Mouse (Mus musculus) embryonic facial prominence, embryonic 12.5 days (tissue): ENCODE measurements around the gene Krt25. TPM values are rescaled to one million over a fixed set of nuclear protein-coding genes. Genes with fewer than 3 reads are reported as not detected.

Source experiments
- ATAC-seq: fragments of 200-750 bp; cut with Nextera tagmentation; 2 replicates; pipeline ENCODE4 v1.8.0; 2017; ENCODE audit not compliant: insufficient number of reproducible peaks, insufficient read depth, low FRiP score, low TSS enrichment
- H3K27ac ChIP-seq: fragments of 300-500 bp; sonication (generic); 2 replicates; pipeline ENCODE4 v1.5.1; 2016; ENCODE audit warnings: mild to moderate bottlenecking
- H3K27me3 ChIP-seq: fragments of 300-500 bp; sonication (generic); 2 replicates; pipeline ENCODE4 v1.6.1; 2016; ENCODE audit warnings: mild to moderate bottlenecking, moderate library complexity
- H3K36me3 ChIP-seq: fragments of 300-500 bp; sonication (generic); 2 replicates; pipeline ENCODE4 v1.6.1; 2016; ENCODE audit warnings: mild to moderate bottlenecking
- H3K4me1 ChIP-seq: fragments of 300-500 bp; sonication (generic); 2 replicates; pipeline ENCODE4 v1.6.1; 2016
- H3K4me2 ChIP-seq: fragments of 300-500 bp; sonication (generic); replicated peaks from 2 replicates; pipeline ENCODE4 v1.6.1; 2016; ENCODE audit warnings: mild to moderate bottlenecking, moderate library complexity
- H3K4me3 ChIP-seq: fragments of 300-500 bp; sonication (generic); 2 replicates; pipeline ENCODE4 v1.5.1; 2016; ENCODE audit warnings: mild to moderate bottlenecking
- H3K9ac ChIP-seq: fragments of 300-500 bp; sonication (generic); 2 replicates; pipeline ENCODE4 v1.6.1; 2016; ENCODE audit warnings: mild to moderate bottlenecking, moderate library complexity
- H3K9me3 ChIP-seq: fragments of 300-500 bp; sonication (generic); 2 replicates; pipeline ENCODE4 v1.6.1; 2016; ENCODE audit warnings: mild to moderate bottlenecking, moderate library complexity
- WGBS: fragments of 180-500 bp; shearing (Covaris S2); methylation state at CpG from one replicate; pipeline ENCODE4 v1.1.7; 2016; 5-methylcytosine and 5-hydroxymethylcytosine counted together
- polyA plus RNA-seq: library from polyadenylated mRNA; unstranded; fragments of >200 nt; fragmentation: Nextera tagmentation; extraction: Ambion mirVana; gene quantifications from 2 replicates; pipeline ENCODE4 v1.2.1, GENCODE M21; 2016

The Krt25 gene
- polyA plus RNA-seq, 1 experiment from 2014 or later: not detected

- no peaks in the 10 kb centered on the region for H3K27me3 ChIP-seq
- H3K4me1 ChIP-seq: peaks cover 4% of the 10 kb centered on the region; the same call in 1 of the 2 replicates
- no peak overlapping the region for H3K4me2 ChIP-seq
- 57% methylated on average over 6 of the region's 6 CpGs for WGBS
- no peaks in the 10 kb centered on the region for H3K36me3 ChIP-seq
- no peak overlapping the region for H3K27ac ChIP-seq
- no peak overlapping the region for H3K4me3 ChIP-seq
- ATAC-seq: no peak
- no peak overlapping the region for H3K9ac ChIP-seq
- H3K9me3 ChIP-seq: no peaks in the 10 kb centered on the region
These were observed 47.1 kb downstream of the Krt25 start for GRCm38 (mm10) chr11:99275624-99276023.

DNA sequence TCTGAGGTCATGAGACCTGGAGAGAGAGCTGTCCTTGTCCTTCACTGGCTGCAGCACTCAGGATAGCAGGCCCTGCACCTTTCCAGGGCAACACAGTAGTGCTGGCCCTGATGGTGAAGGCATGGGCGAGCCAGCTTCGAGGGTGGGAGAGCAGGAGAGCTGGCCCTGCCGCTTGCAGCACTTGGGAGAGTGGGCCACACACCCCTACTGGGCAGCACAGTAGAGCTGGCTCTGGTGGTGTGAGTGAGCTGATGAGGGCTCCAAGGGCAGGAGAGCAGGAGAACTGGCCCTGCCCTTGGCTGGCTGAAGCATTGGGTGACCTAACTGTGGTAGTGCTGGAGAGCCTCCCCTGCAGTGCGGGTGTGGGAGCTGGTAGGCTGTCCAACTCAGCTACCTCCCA is 50.0 kb downstream of the Krt25 start:
- Histone ChIP-seq H3K27ac (no peak overlapping the region), H3K4me2 (no peak overlapping the region), H3K4me3 (no peak overlapping the region), H3K4me1 (peaks cover 4% of the 10 kb centered on the region; the same call in 1 of the 2 replicates), H3K9me3 (no peaks in the 10 kb centered on the region), H3K36me3 (no peaks in the 10 kb centered on the region), H3K9ac (no peak overlapping the region), H3K27me3 (no peaks in the 10 kb centered on the region)
- ATAC-seq: no peak
- 81% methylated on average over 4 of the region's 4 CpGs for WGBS

DNA sequence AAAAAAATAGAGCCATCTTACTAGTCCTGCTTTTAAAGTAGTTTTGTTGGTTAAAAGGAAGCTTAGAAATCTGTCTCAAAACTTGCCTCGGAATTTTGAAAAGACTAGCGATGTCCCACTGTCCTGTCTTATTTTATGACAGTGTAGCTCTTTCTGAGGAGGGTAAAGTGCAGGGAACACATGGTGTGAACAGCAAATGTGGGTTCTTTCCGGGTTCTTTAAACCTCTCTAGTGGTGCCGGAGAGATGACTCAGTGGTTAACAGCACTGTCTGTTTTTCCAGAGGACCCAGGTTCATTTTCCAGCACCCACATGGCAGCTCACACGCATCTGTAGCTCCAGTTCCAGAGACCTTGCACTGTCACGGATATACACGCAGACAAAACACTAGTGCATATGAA is 53.6 kb downstream of the Krt25 start:
- Histone ChIP-seq H3K27me3 (no peaks in the 10 kb centered on the region), H3K4me2 (no peak overlapping the region), H3K4me1 (no peaks in the 10 kb centered on the region), H3K9ac (no peak overlapping the region), H3K9me3 (no peaks in the 10 kb centered on the region), H3K36me3 (no peaks in the 10 kb centered on the region), H3K4me3 (no peak overlapping the region), H3K27ac (no peak overlapping the region)
- ATAC-seq: no peak
- WGBS: 79% methylated on average over 7 of the region's 7 CpGs

DNA sequence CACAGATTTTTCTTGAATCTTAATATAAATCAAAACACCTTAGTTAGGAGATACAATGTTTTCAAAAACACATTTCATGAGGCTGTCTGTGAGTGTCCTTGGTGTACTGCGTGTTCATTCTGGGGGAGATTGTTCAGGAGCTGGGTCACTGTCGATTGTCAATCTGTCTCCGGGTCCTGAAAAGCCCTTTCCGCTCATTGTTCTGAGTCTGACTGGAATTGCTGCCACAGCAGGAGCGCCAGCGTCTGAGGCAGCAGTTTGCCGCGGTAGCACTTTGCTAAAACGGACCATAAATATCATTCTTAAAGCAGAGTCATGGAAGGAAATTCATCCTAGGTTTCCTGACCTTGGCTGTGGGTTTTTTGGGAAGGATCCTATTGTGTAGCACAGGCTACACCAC is 57.0 kb downstream of the Krt25 start:
- Histone ChIP-seq H3K27ac (no peak overlapping the region), H3K27me3 (no peaks in the 10 kb centered on the region), H3K4me2 (no peak overlapping the region), H3K4me3 (no peak overlapping the region), H3K36me3 (no peaks in the 10 kb centered on the region), H3K9ac (no peak overlapping the region), H3K9me3 (no peaks in the 10 kb centered on the region), H3K4me1 (no peaks in the 10 kb centered on the region)
- ATAC-seq: no peak
- 48% methylated on average over 9 of the region's 9 CpGs for WGBS

Other genes with a start within 250 kb of the Krt25 start
- gene Tns4, start 233.6 kb downstream of the Krt25 start, polyA plus RNA-seq: 0.24 and 0.28 TPM in 2 replicates
- 0.81 TPM in 2 replicates for gene Ccr7, start 167.9 kb downstream of the Krt25 start, polyA plus RNA-seq
- 329 and 340 TPM in 2 replicates for gene Smarce1, start 91.9 kb downstream of the Krt25 start, polyA plus RNA-seq
- 0.38 and 0.58 TPM in 2 replicates for gene Krt222, start 78.9 kb downstream of the Krt25 start, polyA plus RNA-seq
- gene Krt24, start 37.7 kb downstream of the Krt25 start, polyA plus RNA-seq: 0.33 and 0.51 TPM in 2 replicates
- not detected in 2 replicates for gene Krt26, start 15.0 kb upstream of the Krt25 start, polyA plus RNA-seq
- gene Krt27, start 28.2 kb upstream of the Krt25 start, polyA plus RNA-seq: not detected in 2 replicates
- 0.18 and 0.29 TPM in 2 replicates for gene Krt28, start 52.0 kb upstream of the Krt25 start, polyA plus RNA-seq
- gene Krt10, start 66.4 kb upstream of the Krt25 start, polyA plus RNA-seq: 34.6 and 35.3 TPM in 2 replicates
- not detected in 2 replicates for gene Krt12, start 99.3 kb upstream of the Krt25 start, polyA plus RNA-seq
- gene Krt20, start 115.2 kb upstream of the Krt25 start, polyA plus RNA-seq: 0.40 and 0.42 TPM in 2 replicates
- 0.61 and 2.4 TPM in 2 replicates for gene Krt23, start 170.2 kb upstream of the Krt25 start, polyA plus RNA-seq
- gene Krt39, start 198.4 kb upstream of the Krt25 start, polyA plus RNA-seq: not detected in 2 replicates
- not detected in 2 replicates for gene Krt40, start 220.2 kb upstream of the Krt25 start, polyA plus RNA-seq
- not detected in 2 replicates for gene Krtap3-3, start 227.9 kb upstream of the Krt25 start, polyA plus RNA-seq
- not detected in 2 replicates for gene Krtap3-2, start 233.9 kb upstream of the Krt25 start, polyA plus RNA-seq
- not detected in 2 replicates for gene Gm11939, start 236.5 kb upstream of the Krt25 start, polyA plus RNA-seq
- gene Krtap3-1, start 243.7 kb upstream of the Krt25 start, polyA plus RNA-seq: not detected in 2 replicates